Mouse (Mus musculus): ENCODE results near the gene Ndufs8.

DNA sequence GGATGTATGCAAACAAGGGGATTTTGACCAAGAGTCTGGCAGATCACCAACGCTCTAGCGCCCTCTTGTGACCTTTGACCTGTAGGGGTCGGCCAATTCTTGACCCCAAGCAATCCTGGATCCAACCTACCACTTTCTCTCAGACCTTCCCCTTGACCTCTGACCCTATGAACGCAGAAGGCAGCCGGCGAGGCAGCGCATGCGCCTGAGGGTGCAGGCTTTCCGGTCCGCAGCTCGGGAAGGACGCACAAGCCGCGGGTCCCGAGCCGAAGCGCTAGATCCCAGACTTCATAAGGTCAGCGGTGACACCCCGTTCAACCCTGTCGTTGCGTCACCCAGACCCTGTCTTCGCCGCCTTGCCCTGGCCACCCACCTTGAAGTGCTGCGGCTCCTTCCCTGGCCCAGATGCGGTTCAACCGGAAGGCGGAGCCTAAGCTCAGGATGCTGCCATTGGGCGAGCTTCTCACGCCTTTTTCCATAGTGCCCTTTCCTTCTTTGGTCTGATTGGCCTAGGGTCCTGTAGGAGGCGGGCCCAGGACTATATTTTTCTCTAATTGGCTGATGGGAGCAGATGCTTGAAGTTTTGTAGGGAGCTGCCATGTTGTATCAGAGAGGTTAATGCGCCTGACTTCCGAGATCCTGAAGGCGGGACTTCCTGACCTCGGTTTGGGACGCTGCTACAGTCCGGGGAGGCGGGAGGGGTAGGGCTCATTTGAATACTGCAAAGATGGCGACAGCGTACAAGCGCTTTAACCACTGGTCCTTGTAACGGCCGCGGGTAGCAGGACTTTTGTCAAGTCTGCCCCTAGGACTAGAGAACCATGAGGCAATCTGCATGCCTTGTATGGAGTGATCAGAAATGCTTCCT is at the start of gene Ndufs8:
- TF ChIP-seq POLR2AphosphoS5 (IDR thresholded peaks at IDR 0.05; ENCODE audit: insufficient replicate concordance, low read depth, low read length) (no peak), GATA1 (IDR thresholded peaks at IDR 0.05; ENCODE audit: borderline replicate concordance, low read length) (no peak), CTCF (IDR thresholded peaks at IDR 0.05; ENCODE audit: low read depth, low read length) (no peak), TAL1 (conservative IDR thresholded peaks at IDR 0.05; ENCODE audit: low read depth, low read length) (no peak), GATA2 (IDR thresholded peaks at IDR 0.05; ENCODE audit: borderline replicate concordance, low read depth, low read length) (no peak)

Measured in G1E (cell line).